Mouse (Mus musculus): ENCODE measurements at regions not wholly inside any gene's neighbourhood (a gene's known extent, or its start where the extent isn't known, plus 50 kb on each side); places are given as distances from the start of the nearest gene placed in this dataset.

DNA sequence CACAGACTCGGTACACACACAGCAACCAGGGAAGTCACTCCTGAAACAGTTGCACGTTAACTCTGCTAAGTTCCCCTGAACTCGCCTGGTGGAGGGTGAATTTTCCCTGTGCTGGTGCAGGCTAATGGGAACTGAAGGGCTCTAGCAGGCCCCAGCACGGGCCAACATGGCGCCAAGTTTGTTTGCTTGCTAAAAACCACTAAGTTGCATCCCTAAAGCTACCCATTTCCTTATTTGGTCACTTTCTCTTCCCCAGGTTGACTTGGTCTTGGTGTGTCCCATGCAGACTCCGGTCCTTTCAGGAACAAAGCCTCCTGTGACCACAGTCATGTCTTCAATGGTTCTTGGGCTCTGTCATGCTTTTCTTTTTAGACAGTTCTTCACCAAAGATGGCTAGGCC, 114.5 kb upstream of the Sulf2 start:
- DNase-seq: no peak

DNA sequence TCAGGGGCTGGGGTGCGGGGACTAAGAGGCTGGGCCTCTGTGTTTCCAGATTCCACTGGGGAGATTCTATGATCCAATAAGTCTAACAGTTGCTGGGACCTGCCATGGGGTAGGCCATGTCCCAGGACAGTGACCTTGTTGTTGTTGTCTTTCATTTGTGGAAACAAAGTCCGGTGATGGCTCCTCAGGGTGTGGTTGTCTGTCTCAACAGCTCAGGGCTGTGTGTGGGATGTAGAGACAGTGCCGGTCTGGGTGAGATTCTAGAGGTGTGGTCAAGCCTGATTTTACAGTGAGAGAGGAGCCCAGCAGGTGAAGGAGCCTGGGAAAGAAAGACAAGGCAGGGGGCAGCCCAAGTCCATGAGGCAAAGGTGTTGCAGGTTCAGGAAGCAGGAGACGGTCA, 111.5 kb upstream of the Sulf2 start:
- DNase-seq: no peak

DNA sequence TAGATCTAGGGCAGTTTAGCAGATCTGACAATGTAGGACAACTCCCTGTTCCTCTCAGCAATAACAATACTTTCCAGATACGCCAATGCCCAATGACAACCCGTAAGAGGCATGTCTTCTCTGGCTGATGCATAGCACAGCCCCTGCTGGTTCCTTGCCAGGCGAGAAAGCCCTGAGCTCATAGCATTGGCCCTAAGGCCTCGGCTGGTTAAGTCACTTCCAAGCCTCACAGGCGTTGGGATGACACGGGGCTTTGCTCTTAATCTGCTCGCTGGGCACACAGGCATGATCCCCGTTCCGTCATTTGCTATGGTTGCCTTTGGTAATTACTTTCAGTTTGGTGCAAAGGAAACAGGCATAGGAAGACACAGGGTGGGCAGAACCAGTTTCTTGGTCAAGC, 111.0 kb upstream of the Sulf2 start:
- DNase-seq: peak; percentile 62

DNA sequence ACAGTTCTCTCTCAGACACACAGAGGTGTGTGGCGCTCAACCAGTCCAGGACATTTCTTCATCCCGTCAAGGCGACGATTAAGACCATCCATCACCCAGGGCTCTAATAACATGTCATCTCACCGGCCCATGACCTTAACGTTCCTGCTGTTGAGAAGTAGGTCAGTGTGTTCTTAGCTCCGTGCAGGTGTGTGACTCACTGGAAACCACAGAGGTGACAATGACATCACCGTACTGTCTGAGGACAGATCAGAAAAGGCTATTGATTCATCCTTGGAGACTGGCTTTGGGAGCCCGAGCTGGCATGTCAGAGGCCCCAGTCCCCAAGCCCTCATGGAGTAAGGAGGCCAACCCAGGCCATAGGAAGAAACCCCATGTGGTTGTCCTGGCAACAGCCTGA, 109.3 kb upstream of the Sulf2 start:
- DNase-seq: no peak

DNA sequence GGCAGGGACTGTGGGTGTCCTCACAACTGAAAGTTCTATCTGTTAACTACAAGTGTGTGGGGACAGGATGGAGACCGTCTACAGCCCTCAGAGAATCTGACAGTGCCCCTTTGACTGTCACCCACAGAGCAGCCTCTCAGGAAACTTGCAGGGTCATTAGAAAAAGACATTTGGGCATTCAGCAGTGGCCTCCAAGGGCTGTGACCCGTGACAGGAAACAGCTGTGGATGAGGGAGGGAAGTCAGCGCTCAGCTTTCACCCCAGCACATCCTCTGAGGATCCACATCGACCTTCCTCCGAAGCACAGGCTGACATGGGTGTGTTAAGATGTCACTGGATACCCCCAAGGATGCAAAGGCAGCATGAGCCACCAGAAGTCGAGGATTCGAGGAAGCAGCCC, 106.3 kb upstream of the Sulf2 start:
- no peak for DNase-seq

DNA sequence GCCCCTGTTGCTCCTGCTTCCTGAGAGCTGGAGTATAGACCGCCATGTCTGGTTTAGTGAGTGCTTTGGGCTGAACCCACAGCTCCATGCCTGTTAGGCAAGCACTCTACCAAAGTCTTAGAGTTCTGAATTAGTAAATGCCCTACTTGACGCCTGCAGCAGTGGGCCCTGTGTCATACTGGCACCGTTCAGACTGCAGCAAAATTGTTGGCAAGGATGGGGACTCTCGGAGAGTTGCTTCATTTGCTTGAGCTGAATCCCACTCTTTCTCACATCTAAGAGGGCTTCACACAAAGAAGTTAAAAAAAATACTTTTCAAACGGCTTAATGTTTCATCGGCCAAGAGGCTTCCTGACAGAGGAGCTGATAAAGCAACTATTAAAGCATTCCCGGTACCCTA, 105.6 kb upstream of the Sulf2 start:
- DNase-seq: no peak

DNA sequence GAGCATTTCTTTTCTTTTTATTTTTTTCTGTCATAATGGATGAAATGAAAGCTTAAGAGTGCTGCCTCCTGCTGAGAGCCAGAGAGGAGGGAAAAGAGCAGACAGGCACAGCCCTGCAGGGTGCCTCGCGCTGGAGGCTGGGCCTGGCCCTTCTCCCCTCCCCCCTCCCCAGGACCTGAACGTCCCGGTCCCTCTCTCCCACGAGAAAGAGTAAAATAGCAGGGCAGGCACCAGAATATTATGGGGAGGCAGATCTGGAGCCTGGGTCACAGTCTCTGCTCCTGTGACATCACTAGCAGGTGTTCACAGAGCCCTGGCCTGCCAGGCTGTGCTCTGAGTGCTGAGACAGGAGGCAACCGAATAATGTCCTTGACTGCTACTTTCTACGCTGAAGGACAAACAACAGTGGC, 103.3 kb upstream of the Sulf2 start:
- no peak for DNase-seq

DNA sequence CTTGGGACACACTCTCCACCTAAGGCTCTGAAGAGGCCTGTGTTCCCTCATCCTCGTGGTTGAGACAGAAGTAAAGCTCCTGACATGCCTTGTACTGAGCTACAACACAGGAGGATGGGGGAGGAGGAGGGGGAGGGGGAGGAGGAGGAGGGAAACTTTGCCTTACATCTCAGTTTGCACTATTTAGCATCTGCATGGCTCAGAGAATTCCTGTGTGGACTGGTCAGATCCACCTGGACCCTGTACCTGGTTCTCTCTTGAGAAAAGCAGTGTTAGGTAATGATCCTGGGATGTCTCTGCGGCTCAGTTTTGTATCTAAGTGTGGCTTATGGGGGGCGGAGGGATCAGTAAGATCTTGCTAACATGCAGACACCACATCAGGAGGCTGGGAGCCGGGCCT, 102.2 kb upstream of the Sulf2 start:
- DNase-seq: no peak

DNA sequence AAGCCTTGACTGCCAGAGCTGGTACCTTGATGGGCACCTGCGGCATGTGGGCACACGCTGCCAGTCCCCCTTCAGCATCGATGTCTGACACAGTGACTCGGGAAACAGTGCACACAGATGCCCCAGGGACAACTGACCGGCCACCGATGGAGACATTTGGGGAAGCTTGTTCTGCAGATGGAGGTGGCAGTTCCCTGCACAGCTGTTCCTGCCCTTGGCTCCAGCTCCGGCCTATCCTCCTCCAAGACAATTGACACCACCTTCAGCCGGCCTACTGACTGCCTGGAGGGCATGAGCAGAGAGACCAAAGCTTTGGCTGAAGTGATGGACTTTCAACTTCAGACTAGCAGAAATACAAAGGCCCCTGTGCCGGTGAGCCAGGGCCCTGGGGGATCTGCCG, 100.7 kb upstream of the Sulf2 start:
- DNase-seq: no peak

DNA sequence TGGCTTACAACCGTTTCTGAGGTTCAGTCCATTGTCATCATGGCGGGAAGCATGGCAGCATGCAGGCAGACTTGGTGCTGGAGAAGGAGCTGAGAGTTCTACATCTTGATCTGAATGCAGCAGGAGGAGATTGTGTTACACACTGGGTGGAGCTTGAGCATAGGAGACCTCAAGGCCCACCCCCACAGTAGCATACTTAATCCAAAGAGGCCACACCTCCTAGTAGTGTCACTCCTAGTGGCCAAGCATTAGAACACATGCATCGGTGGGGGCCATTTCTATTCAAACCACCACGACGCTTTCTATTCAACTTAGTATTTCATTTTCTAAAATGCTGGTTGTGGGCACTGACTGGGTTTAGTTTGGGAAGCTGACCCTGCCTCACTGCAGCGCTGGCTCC, 99.1 kb upstream of the Sulf2 start:
- DNase-seq: no peak

DNA sequence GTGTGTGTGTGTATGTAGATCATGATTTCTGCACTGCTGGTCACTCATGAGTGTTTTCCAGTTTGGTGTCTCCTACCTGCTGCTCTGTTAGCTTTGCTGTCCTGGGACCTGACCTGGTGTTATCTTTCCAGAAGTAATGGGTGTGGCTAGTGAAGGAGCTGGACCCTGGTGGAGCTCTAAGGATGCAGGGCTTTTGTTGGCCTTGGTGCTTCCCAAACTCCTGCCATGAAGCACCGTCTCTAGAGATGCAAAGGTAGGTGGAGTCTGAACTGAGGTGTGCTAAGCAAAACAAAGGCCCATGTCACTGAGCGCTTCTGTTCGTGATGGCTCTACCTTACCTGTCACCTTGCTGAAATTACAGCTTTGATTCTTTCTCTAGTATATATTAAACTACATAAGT, 96.6 kb upstream of the Sulf2 start:
- no peak for DNase-seq

DNA sequence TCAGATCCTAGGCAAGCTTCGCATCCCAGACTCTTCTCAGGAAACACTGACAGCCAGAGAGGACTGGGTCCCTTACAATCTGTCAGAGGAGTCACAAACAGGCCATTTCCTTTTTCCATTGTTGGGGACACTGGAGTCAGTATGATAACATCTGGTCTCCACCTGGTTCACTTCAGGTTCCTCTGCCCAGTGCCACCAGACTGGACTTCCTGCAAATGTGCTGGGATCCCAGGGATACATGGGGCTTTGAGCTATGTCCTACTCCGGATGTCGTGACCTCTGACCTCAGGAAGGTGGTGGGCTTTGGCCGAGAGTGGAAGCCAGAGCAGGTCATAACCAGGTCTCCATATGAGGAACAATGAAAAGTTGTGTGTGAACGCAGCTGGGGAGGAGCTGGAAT, 96.0 kb upstream of the Sulf2 start:
- no peak for DNase-seq

DNA sequence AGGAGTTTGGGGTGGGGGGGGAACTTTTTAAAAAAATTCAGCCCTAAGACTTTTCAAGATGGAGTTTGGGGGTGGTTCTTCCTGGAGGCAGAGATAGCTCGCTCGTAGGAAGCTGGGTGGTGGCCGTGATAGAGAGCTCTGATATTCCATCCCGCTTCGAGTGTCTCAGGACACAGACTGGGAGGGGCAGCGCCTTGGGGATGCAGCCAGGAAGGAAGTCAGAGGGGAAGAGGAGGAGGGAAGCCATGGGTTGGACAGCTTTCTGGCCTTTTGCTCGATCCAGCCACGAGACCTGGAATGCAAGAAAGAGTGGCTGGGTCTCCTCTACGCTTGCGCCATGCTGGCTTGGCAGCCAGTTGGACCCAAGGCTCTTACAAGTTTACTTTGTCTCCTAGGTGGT, 95.1 kb upstream of the Sulf2 start:
- no peak for DNase-seq

DNA sequence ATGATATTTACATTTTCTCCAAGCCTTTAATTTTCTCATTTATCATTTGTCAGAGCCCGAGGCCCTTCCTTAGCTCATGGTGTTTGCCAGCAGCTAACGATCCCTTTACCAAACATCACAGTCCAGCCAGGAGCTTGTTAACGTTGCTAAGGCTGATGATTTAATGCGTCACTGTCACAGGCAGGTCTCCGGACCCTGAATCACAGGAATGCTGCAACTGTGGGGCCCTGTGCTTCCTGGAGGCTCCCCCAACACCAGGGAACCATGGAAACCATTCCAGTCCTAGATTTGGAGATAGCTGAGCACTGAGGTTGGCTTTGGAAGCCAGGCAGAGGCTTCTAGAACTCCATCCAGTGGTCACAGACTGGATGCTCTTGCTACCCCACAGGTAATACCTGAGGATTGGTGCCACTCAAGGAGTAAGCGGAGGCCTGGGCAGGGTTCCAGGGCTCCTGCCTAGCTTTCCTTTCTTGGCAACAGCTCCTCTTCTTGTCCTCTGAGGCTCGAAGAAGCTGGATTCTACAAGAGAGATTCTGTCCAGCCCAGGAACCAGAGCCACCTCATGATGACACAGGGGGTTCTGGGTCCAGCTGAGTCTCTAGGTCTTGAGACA, 94.0 kb upstream of the Sulf2 start:
- no peak for DNase-seq

DNA sequence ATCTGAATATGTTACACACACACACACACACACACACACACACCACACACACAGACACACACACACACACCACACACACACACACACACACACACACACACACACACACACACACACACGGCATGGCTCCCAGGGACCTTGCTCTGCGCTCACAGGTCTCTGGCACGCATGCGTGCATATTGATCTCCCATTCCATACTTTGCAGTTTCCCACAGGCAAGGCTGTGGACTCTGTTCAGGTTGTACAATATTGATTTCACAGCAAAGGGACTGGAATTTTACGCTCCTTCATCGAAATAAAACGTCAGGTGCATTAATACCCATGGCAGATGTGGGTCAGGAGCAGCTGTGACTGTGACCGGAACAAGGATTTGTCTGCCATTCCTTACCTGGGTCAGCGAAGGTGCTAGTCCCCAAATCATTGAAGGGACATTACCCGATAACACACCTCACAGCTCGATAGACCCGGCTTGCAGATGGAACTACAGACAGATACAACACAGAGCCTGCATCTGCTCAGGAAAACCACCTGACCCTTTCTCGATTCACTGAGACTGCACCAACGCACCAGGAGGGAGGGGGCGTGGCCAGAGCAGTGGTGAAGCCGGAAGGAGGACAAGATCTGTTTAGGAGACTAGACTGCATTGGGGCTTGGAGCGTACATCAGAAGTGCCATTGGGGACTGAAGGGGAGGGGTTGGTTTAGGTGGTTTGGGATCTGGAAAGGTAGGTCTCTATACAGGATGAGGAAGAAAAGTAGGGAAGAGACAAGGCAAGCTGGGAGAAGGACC, 91.1 kb upstream of the Sulf2 start:
- no peak for DNase-seq

DNA sequence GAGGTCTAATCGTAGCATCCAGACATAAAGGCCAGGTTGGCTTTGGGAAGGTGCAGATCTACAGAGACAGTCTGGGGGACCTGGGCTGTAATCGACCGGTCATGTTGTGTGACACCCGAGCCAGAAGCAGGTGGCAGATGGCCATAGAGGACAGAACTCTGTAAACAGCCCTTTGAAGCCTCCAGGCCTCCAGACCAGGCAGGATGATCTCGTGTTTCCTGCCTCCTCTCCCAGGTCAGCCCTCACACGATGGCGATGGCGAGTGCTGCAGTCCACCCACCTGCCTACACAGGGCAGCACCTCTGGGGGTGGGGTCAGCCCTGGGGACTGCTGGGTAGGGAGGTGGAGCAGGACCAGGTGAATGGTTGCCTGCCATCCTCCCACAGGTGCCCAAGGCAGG, 89.8 kb upstream of the Sulf2 start:
- DNase-seq: no peak

DNA sequence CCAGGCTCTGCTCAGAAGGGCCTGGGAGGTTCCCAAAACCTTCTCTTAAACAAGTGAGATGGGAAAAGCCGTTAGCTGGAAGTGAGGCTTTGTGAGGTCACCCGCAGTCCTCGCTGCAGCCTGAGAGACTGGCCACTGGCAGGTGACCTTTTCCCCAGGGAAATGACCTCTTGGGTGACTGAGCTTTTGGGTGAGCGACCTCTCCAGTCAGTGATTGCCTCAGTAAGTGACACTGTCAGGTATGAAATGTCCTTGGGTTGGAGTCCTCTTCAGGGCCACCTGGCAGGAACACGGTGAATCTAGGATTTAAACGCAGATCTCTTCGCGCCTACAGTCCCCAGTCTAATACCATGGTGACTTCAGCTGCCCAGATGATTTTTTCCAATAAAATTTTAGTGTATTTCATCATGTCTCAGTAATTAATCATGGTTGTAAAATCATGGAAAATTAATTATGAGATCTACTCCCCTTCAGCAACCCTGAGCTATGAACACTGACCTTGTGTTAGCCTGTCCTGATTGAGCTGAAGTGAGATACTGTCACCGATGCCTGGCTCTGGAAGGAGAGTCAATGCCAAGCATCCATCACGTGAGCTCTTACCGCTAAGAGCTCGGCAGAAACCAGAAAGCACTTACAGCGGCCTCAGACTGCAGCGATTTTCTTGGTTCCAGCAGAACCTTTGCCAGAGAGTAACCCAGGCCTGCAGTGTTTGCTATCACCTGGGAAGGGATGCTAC, 87.5 kb upstream of the Sulf2 start:
- no peak for DNase-seq

DNA sequence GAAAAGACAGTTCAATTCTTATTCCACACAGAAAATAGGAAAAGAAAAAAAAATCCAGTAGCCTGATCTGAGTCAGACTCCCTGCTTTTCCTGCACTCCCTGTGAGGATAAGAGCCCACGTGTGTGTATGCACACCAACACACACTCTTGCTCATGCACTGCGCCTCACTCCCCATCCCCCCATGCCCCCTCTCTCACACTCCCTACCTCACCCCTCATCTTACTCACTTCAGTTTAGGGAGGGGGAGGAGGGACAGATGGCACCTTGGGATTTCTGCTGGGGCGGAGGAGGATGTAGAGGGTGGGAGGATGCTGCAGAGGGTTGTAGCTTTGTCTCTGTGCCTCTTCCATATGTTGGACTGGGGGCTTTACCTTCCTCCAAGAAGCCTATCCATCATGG, 85.8 kb upstream of the Sulf2 start:
- no peak for DNase-seq

DNA sequence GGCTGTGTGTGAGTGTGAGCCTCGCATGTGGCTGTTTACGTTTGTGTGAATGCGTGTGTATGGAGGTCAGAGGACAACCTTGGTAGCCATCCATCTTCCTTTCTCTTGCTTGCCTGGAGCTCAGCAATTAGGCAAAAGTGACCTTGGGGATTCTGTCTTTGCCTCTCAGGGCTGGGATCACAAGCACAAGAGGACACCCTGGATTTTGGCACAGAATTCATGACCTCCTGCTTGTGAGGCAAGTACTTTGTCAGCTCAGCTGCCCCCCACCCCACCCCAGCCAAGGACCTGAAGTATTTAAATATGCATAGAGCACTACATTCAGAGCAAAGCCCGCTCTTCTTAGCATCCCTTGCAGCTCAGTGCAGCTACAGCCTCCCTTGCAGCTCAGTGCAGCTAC, 84.6 kb upstream of the Sulf2 start:
- DNase-seq: no peak

DNA sequence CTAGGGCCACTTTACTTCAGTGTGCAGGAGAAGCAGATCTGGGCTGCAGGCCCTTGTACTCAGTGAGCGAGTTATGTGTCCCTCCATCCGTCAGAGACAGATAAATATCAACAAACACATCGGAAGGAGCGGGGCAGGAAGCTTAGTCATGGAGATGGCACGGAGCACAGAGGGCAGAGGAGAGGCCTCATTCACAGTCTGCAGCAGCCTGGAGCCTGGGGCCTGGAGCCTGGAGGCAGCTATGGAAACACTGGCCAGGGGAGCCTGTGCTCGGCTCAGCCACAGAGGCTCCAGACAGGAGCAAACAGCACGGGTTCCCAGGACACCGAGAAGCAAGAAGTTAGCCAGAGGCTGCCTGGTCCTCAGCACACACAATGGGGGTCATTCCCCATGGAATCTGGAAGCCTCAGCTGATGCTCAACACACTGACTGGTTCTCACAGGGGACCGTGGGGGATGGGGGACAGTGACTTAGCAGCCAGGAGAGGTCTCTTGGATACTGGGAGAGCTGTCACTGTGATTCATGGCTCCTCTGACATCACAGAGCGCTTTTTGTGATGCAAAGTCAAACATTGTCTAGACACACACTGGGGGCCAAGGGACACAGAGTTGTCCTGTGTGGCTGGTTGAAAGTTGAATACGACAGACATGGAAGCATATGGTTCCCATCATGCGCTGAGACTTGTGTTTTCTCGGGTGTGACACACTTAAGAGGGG, 82.2 kb upstream of the Sulf2 start:
- DNase-seq: no peak

DNA sequence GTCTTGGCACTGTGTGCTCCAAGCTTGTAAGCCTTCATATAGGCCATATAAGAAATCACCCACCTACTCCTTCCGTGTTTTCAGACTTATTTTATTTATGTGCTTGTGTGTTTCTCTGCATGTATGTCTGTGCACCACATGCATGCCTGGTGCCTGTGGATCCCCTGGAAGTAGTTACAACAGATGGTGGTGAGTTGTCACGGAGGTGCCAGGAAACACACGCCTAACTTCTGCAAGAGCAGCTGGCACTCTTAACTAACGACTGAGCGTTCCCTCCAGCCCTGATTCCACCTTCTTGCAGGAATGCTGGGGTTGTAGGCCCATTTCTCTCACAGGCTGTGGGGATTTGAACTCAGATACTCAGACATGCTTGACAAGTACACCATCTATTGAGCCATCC, 80.6 kb upstream of the Sulf2 start:
- no peak for DNase-seq

DNA sequence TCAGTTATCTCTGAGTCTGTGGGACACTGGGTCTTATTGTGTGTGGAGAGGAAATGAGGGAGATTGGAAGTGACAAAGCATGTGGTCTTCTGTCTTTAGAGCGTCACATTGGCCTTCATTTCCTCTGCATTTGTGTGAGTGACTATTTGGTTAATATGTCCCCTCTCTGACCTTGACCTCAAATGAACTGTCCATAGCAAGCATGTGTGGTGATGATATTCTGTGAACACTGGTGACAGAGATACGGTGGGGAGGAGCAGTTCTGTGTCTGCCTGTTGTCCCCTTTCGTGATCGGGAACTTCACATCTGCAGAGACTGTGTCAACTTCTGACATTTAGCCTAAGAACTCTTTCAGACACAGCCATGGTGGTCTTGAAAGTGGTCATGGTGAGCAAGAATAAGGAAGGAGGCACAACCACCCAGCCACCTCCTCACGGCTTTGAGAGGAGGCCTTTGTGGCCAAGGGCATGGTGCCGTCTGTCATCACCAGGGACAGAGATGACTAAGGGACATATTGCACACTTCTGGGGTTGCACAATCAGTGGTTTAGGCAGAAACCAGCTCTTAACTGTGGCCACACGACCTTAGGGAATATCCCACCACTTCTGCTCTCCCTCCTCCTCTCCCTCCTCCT, 79.2 kb upstream of the Sulf2 start:
- DNase-seq: no peak

DNA sequence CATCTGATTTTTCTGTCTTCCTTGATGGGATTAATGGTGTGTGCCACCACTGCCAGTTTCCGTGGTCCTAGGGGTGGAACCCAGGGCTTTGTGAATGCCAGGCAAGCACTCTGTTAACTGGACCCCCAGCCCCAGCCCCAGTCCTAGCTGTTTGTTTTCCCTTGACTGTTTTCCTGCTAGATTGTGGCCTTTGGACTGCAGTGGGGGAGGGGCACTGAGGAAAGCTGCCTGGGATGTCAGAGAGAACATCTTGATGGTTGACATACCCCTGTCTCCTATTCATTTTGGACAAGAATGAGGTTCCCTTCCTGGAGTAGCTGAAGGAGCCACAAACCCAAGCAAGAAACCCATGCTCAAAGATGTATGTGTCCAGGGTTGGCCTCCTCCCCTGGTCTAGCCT, 77.8 kb upstream of the Sulf2 start:
- DNase-seq: no peak
